Mouse (Mus musculus): ENCODE results near the gene Cldn34d. TPM values are rescaled to one million over a fixed set of nuclear protein-coding genes. Genes with fewer than 3 reads are reported as not detected.

Gene Cldn34d
- not detected for total RNA-seq (2021)
- long read RNA-seq, experiment 1, result 0 reads
- long read RNA-seq, experiment 2, result 0 reads

DNA sequence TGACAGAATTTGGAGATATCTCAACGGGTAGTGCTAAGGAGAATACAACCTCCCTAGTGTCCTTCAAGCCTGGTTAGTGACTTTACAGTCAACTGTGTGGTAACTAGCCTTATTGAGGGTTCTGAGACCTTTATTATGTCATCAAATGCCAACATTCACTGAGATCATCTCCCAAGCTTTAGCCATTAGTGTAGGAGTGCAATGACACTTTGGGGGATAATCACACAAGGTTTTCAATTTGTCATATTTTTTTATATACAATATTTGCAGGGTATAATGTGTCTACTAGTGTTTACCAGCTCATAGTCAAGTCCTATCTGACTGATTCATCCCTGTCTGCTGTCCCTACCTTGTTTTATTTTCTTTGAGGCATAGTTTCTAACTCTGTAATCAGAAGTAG, at the start of gene Cldn34d:
TSS of gene Cldn34d (minus strand) at position 101 of the 400 bp plus-strand sequence.
- DNase-seq (ENCODE audit: low spot score in 2 of 2), result no peak

DNA sequence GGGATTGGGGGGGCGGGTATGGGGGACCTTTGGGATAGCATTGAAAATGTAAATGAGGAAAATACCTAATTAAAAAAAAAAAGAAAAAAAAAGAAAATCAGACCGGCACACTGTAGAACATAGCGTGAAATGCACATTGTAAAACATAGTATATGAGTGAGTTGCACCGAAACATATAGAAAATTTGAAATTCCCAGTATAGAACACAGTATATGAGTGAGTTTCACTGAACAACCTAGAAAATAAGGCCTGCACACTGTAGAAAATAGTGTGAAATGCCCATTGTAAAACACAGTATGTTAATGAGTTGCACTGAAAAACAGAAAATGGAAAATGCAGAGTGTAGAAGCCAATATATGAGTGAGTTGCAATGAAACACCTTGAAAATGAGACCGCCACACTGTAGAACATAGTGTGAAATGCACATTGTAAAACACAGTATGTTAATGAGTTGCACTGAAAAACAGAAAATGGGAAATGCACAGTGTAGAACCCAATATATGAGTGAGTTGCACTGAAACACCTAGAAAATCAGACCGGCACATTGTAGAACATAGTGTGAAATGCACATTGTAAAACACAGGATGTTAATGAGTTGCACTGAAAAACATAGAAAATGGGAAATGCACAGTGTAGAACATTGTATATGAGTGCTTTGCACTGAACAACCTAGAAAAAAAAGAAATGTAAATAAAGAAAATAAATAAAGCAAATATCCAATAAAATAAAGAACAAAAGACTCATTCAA, 4.1 kb downstream of the Cldn34d start:
- DNase-seq (ENCODE audit: low spot score in 2 of 2), result peak; percentile 27 to 39

Other genes with a start within 250 kb of the Cldn34d start
- gene Cldn34b4, start 209.6 kb downstream of the Cldn34d start, total RNA-seq (2021), result not detected

Data from adrenal gland, postnatal 4 days (tissue).